Mouse (Mus musculus) MEL (cell line): ENCODE measurements around the gene Slc25a47. TPM values are rescaled to one million over a fixed set of nuclear protein-coding genes. Genes with fewer than 3 reads are reported as not detected.

Experiments
- DNase-seq: peaks from one replicate; pipeline ENCODE4 v3.0.0; 2011; ENCODE audit warnings: low read depth, low spot score
- H3K27ac ChIP-seq: 2 replicates; pipeline ENCODE4 v1.5.1; 2012; ENCODE audit warnings: low read depth, mild to moderate bottlenecking, control low read depth, low read length, moderate library complexity; ENCODE audit not compliant: control insufficient read depth
- H3K27me3 ChIP-seq, 2 experiments: fragments of 150-350 bp in 1 of 2; sonication (generic) in 1 of 2; 2 replicates each; pipeline ENCODE4 v1.6.1; 2012; ENCODE audit warnings: low read length in 2 of 2, mild to moderate bottlenecking in 2 of 2, improper control_type of control experiment in 1 of 2, moderate library complexity in 1 of 2; ENCODE audit not compliant: insufficient read depth in 2 of 2, control insufficient read depth in 1 of 2
- H3K36me3 ChIP-seq, 2 experiments: 2 replicates each; pipeline ENCODE4 v1.6.1; 2012 to 2014; ENCODE audit warnings: low read length in 2 of 2, improper control_type of control experiment in 1 of 2, inconsistent platforms in 1 of 2, mild to moderate bottlenecking in 1 of 2; ENCODE audit not compliant: insufficient read depth in 2 of 2, control insufficient read depth in 1 of 2
- H3K4me1 ChIP-seq, 2 experiments: fragments of 150-350 bp in 1 of 2; sonication (generic) in 1 of 2; 2 replicates each; pipeline ENCODE4 v1.6.1; 2012; ENCODE audit warnings: low read length in 2 of 2, improper control_type of control experiment in 1 of 2, mild to moderate bottlenecking in 1 of 2; ENCODE audit not compliant: insufficient read depth in 2 of 2, control insufficient read depth in 1 of 2
- H3K4me3 ChIP-seq, 2 experiments: fragments of 150-350 bp in 1 of 2; sonication (generic) in 1 of 2; 2 replicates each; pipeline ENCODE4 v1.5.1; 2012; ENCODE audit warnings: low read depth in 2 of 2, low read length in 2 of 2, mild to moderate bottlenecking in 2 of 2, moderate library complexity in 2 of 2, control low read depth in 1 of 2, improper control_type of control experiment in 1 of 2; ENCODE audit not compliant: control insufficient read depth in 1 of 2, insufficient read depth in 1 of 2
- H3K79me2 ChIP-seq: 2 replicates; pipeline ENCODE4 v1.6.1; 2012; ENCODE audit warnings: mild to moderate bottlenecking, low read length, moderate library complexity; ENCODE audit not compliant: control insufficient read depth, poor library complexity, insufficient read depth
- H3K9ac ChIP-seq: 2 replicates; pipeline ENCODE4 v1.6.1; 2012; ENCODE audit warnings: low read depth, mild to moderate bottlenecking, control low read depth, low read length, moderate library complexity; ENCODE audit not compliant: control insufficient read depth, poor library complexity, severe bottlenecking
- H3K9me3 ChIP-seq: fragments of 150-350 bp; sonication (generic); replicated peaks from 2 replicates; pipeline ENCODE4 v1.6.1; 2012; ENCODE audit warnings: mild to moderate bottlenecking, low read length, improper control_type of control experiment, moderate library complexity; ENCODE audit not compliant: insufficient read depth
- BHLHE40 ChIP-seq: IDR thresholded peaks from 2 replicates; pipeline ENCODE4 v1.6.1; 2012; ENCODE audit warnings: low read depth, mild to moderate bottlenecking, inconsistent platforms, low read length, improper control_type of control experiment, borderline replicate concordance
- CHD1 ChIP-seq: IDR thresholded peaks from 2 replicates; pipeline ENCODE4 v1.6.1; 2012; ENCODE audit warnings: low read depth, mild to moderate bottlenecking, inconsistent platforms, low read length, improper control_type of control experiment
- CHD2 ChIP-seq: IDR thresholded peaks from 2 replicates; pipeline ENCODE4 v1.6.1; 2011; ENCODE audit warnings: low read length, improper control_type of control experiment
- ELF1 ChIP-seq: IDR thresholded peaks from 2 replicates; pipeline ENCODE4 v1.6.1; 2014; ENCODE audit warnings: low read depth, mild to moderate bottlenecking, inconsistent platforms, low read length, improper control_type of control experiment, moderate library complexity
- EP300 ChIP-seq, 2 experiments: IDR thresholded peaks; 2 replicates each; pipeline ENCODE4 v1.6.1; 2011; ENCODE audit warnings: improper control_type of control experiment in 2 of 2, low read length in 2 of 2, low read depth in 1 of 2, mild to moderate bottlenecking in 1 of 2
- GABPA ChIP-seq: IDR thresholded peaks from 2 replicates; pipeline ENCODE4 v1.6.1; 2012; ENCODE audit warnings: low read depth, mild to moderate bottlenecking, inconsistent platforms, low read length, improper control_type of control experiment, moderate library complexity
- KAT2A ChIP-seq: conservative IDR thresholded peaks from 2 replicates; pipeline ENCODE4 v1.6.1; 2012; ENCODE audit warnings: low read depth, low read length, improper control_type of control experiment, inconsistent platforms
- MAX ChIP-seq: IDR thresholded peaks from 2 replicates; pipeline ENCODE4 v1.6.1; 2011; ENCODE audit warnings: low read length, improper control_type of control experiment
- MAZ ChIP-seq: IDR thresholded peaks from 2 replicates; pipeline ENCODE4 v1.6.1; 2012; ENCODE audit warnings: low read depth, mild to moderate bottlenecking, inconsistent platforms, low read length, improper control_type of control experiment
- MEF2A ChIP-seq: IDR thresholded peaks from 2 replicates; pipeline ENCODE4 v1.6.1; 2014; ENCODE audit warnings: low read depth, mild to moderate bottlenecking, inconsistent platforms, low read length, improper control_type of control experiment; ENCODE audit not compliant: poor library complexity, insufficient replicate concordance, severe bottlenecking; ENCODE audit errors: extremely low read depth
- MYC ChIP-seq: IDR thresholded peaks from 2 replicates; pipeline ENCODE4 v1.6.1; 2011; ENCODE audit warnings: low read depth, mild to moderate bottlenecking, low read length, improper control_type of control experiment, moderate library complexity
- NRF1 ChIP-seq: IDR thresholded peaks from 2 replicates; pipeline ENCODE4 v1.6.1; 2014; ENCODE audit warnings: low read depth, mild to moderate bottlenecking, inconsistent platforms, low read length, improper control_type of control experiment, moderate library complexity; ENCODE audit not compliant: poor library complexity, insufficient read depth, severe bottlenecking
- POLR2A ChIP-seq, 2 experiments: IDR thresholded peaks; 2 replicates each; pipeline ENCODE4 v1.6.1; 2011 to 2012; ENCODE audit warnings: low read length in 2 of 2, mild to moderate bottlenecking in 2 of 2, control low read depth in 1 of 2, improper control_type of control experiment in 1 of 2, low read depth in 1 of 2, moderate library complexity in 1 of 2; ENCODE audit not compliant: control insufficient read depth in 1 of 2, insufficient read depth in 1 of 2, poor library complexity in 1 of 2
- POLR2AphosphoS2 ChIP-seq: IDR thresholded peaks from 2 replicates; pipeline ENCODE4 v1.6.1; 2011; ENCODE audit warnings: low read length, improper control_type of control experiment
- POLR2AphosphoS5 ChIP-seq: IDR thresholded peaks from 2 replicates; pipeline ENCODE4 v1.6.1; 2012; ENCODE audit warnings: low read depth, borderline replicate concordance, mild to moderate bottlenecking, inconsistent platforms, low read length, moderate library complexity, mixed read lengths
- RCOR1 ChIP-seq: IDR thresholded peaks from 2 replicates; pipeline ENCODE4 v1.6.1; 2012; ENCODE audit warnings: low read depth, mild to moderate bottlenecking, inconsistent platforms, low read length, improper control_type of control experiment
- SIN3A ChIP-seq: IDR thresholded peaks from 2 replicates; pipeline ENCODE4 v1.6.1; 2012; ENCODE audit warnings: low read length, improper control_type of control experiment, inconsistent platforms
- SMC3 ChIP-seq: IDR thresholded peaks from 2 replicates; pipeline ENCODE4 v1.6.1; 2011; ENCODE audit warnings: low read depth, low read length, improper control_type of control experiment
- TBP ChIP-seq: IDR thresholded peaks from 2 replicates; pipeline ENCODE4 v1.8.0; 2011; ENCODE audit warnings: low read depth, low read length, improper control_type of control experiment
- UBTF ChIP-seq: IDR thresholded peaks from 2 replicates; pipeline ENCODE4 v1.6.1; 2012; ENCODE audit warnings: low read depth, mild to moderate bottlenecking, inconsistent platforms, low read length, improper control_type of control experiment, moderate library complexity, borderline replicate concordance; ENCODE audit not compliant: insufficient read depth
- ZKSCAN1 ChIP-seq: IDR thresholded peaks from 2 replicates; pipeline ENCODE4 v1.6.1; 2012; ENCODE audit warnings: low read depth, mild to moderate bottlenecking, inconsistent platforms, low read length, improper control_type of control experiment, moderate library complexity
- ZMIZ1 ChIP-seq: IDR thresholded peaks from 2 replicates; pipeline ENCODE4 v1.6.1; 2012; ENCODE audit warnings: low read depth, mild to moderate bottlenecking, inconsistent platforms, low read length, improper control_type of control experiment, moderate library complexity
- ZNF384 ChIP-seq: IDR thresholded peaks from 2 replicates; pipeline ENCODE4 v1.6.1; 2012; ENCODE audit warnings: low read depth, mild to moderate bottlenecking, inconsistent platforms, low read length, improper control_type of control experiment
- polyA plus RNA-seq, 2 experiments: library from polyadenylated mRNA; stranded (reverse) in 1 of 2; unstranded in 1 of 2; fragments of >175 nt in 1 of 2; fragments of >200 nt in 1 of 2; gene quantifications; 2 replicates each; pipeline versions ENCODE4 v1.2.1 to v1.2.4; 2012; ENCODE audit warnings: low replicate concordance in 2 of 2, low read depth in 1 of 2; ENCODE audit not compliant: insufficient read length in 2 of 2, insufficient read depth in 1 of 2, missing spikeins in 1 of 2
- total RNA-seq: library from RNA; depleted of rRNA; stranded (reverse); fragments of 300-350 nt; gene quantifications from 2 replicates; pipeline ENCODE4 v1.2.3, GENCODE M21; 2012

Slc25a47 gene
- total and polyA plus RNA-seq, 3 experiments = 15.6 to 17.9 TPM; not detected in 1

GRCm38 (mm10) chr12:108852822-108853221 lies 17.0 kb downstream of the Slc25a47 start:
- Histone ChIP-seq H3K79me2 (no peaks in the 10 kb centered on the region), H3K4me3 (no peak overlapping the region), H3K27ac (no peak overlapping the region), H3K9me3 (no peaks in the 10 kb centered on the region), H3K4me1 (no peaks in the 10 kb centered on the region), H3K27me3 (no peaks in the 10 kb centered on the region), H3K36me3 (no peaks in the 10 kb centered on the region), H3K9ac (no peak overlapping the region)
- no peak for TF ChIP-seq SIN3A
- TF ChIP-seq TBP = no peak
- no peak for TF ChIP-seq MAZ
- no peak for TF ChIP-seq ELF1
- TF ChIP-seq MYC = no peak
- no peak for TF ChIP-seq POLR2A (IDR thresholded peaks at IDR 0.05; ENCODE audit: control insufficient read depth in 1 of 2, insufficient read depth in 1 of 2, low read depth in 1 of 2, low read length in 2 of 2, poor library complexity in 1 of 2)
- no peak for TF ChIP-seq CHD2
- no peak for TF ChIP-seq POLR2AphosphoS2
- no peak for TF ChIP-seq ZNF384
- TF ChIP-seq ZKSCAN1 = no peak
- no peak for DNase-seq

- H3K4me1 ChIP-seq = no peaks in the 10 kb centered on the region
- H3K27ac ChIP-seq = no peak overlapping the region
- TF ChIP-seq POLR2AphosphoS5 (no peak), ELF1 (no peak), ZMIZ1 (no peak), GABPA (no peak), KAT2A (no peak), MEF2A (no peak), MAZ (no peak), TBP (no peak), ZKSCAN1 (no peak), CHD1 (no peak), EP300 (IDR thresholded peaks at IDR 0.05; ENCODE audit: low read depth in 1 of 2, low read length in 2 of 2) (no peak), NRF1 (no peak), UBTF (no peak), RCOR1 (no peak), SMC3 (no peak), BHLHE40 (no peak), MAX (no peak)
Observed at GRCm38 (mm10) chr12:108855081-108855480, 19.2 kb downstream of the Slc25a47 start.

More at GRCm38 (mm10) chr12:108855081-108855480, 19.2 kb downstream of the Slc25a47 start:
- DNase-seq = no peak
- H3K36me3 ChIP-seq = no peaks in the 10 kb centered on the region
- no peaks in the 10 kb centered on the region for H3K27me3 ChIP-seq
- H3K79me2 ChIP-seq = no peaks in the 10 kb centered on the region
- H3K4me3 ChIP-seq = no peak overlapping the region
- no peak overlapping the region for H3K9ac ChIP-seq
- H3K9me3 ChIP-seq = no peaks in the 10 kb centered on the region
